Mouse (Mus musculus): ENCODE data around the gene Clstn1.

DNA sequence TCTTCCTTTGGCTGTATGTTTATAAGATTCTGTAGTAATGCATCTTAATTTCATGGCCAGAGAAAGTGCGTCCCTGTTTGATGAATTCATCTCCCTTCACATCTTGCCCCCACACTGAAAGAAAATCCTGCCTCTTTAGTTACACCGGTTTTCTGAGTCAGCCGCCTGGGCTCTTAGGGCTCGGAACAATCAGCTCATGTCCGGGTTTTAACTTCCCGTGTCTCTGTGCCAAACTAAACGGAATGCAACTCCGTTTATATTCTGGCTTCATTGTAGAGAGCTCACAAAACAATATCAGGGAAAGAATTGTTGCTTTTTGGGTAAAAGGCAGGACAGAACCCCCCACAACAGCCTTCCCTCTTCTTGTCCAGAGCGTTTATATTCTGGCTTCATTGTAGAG is 42.5 kb downstream of the Clstn1 start:
- TF ChIP-seq EP300 (IDR thresholded peaks at IDR 0.05; ENCODE audit: low read depth), result no peak
- no peak for TF ChIP-seq CTCF (IDR thresholded peaks at IDR 0.05; ENCODE audit: low read depth)

Data from liver, embryonic 14.5 days (tissue).